Mouse (Mus musculus) G1E-ER4 (cell line): ENCODE data around the gene Mrgbp. TPM values are rescaled to one million over a fixed set of nuclear protein-coding genes. Genes with fewer than 3 reads are reported as not detected.

ENCODE experiments used
- GATA1 ChIP-seq: IDR thresholded peaks from one replicate; pipeline ENCODE4 v1.8.0; 2012; ENCODE audit warnings: low read length, inconsistent platforms
- polyA plus RNA-seq: library from polyadenylated mRNA; stranded (reverse); fragments of >175 nt; gene quantifications from 2 replicates; pipeline ENCODE4 v1.2.3, GENCODE M21; 2012

The Mrgbp gene
- polyA plus RNA-seq, 1 experiment, result 21.5 TPM

- no peak for TF ChIP-seq GATA1
Observed at GRCm38 (mm10) chr2:180576482-180576881, 4.6 kb upstream of the Mrgbp start.

DNA sequence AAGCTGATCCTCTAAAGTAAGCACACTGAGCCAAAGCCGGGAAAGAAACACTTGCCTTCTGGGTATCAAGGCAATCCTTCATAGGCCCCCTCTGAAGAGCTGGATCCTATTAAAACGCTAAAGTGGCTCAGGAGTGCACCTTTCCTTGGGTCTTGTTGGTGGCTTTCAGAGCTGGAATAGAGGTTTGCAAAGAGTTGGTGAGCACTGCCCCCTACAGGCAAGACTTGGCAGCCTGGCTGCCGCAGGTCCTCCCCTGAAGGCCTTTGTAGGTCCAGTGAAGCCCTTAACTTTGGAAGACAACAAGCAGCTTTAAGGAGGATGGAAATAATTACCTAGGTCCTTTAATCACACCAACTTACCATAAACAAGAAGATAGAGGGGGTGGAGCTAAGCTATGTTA lies 2.4 kb upstream of the Mrgbp start:
- no peak for TF ChIP-seq GATA1

GRCm38 (mm10) chr2:180582481-180583153 lies 1.5 kb downstream of the Mrgbp start:
- no peak for TF ChIP-seq GATA1

GRCm38 (mm10) chr2:180583154-180583507 lies 2.0 kb downstream of the Mrgbp start:
- TF ChIP-seq GATA1, result no peak

GRCm38 (mm10) chr2:180588736-180589122 lies 7.6 kb downstream of the Mrgbp start:
- TF ChIP-seq GATA1, result no peak

GRCm38 (mm10) chr2:180589123-180589831 lies 8.2 kb downstream of the Mrgbp start, which contains the start of gene Ogfr:
Gene Ogfr (plus strand): TSS chr2:180589245.
- no peak for TF ChIP-seq GATA1

DNA sequence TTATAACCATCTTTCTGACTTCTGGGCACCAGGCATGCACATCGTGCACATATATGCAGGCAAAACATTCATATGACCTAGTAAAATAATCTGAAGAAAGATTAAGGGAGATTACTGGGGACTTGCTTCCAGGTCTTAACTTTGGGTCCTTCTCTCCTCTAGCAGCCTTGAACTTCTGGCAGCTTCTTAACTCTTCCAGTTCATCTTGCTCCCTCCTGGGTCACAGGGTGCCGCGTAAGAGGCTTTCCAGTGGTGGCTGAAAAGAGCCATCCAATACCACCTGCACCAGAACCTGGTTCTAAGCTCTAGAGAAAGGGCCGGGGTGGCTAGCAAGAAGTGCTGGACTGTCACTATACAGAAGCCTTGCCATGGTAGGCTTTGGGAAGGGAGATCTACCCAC lies 16.4 kb downstream of the Mrgbp start, which contains the start of gene Col9a3:
Gene Col9a3 (plus strand): TSS at position 301 of the 400 bp plus-strand sequence.
- no peak for TF ChIP-seq GATA1

GRCm38 (mm10) chr2:180598157-180598705 lies 17.1 kb downstream of the Mrgbp start:
- no peak for TF ChIP-seq GATA1

GRCm38 (mm10) chr2:180600569-180601021 lies 19.5 kb downstream of the Mrgbp start:
- TF ChIP-seq GATA1, result no peak

GRCm38 (mm10) chr2:180604781-180605180 lies 23.7 kb downstream of the Mrgbp start:
- no peak for TF ChIP-seq GATA1

GRCm38 (mm10) chr2:180610283-180610682 lies 29.2 kb downstream of the Mrgbp start:
- no peak for TF ChIP-seq GATA1

DNA sequence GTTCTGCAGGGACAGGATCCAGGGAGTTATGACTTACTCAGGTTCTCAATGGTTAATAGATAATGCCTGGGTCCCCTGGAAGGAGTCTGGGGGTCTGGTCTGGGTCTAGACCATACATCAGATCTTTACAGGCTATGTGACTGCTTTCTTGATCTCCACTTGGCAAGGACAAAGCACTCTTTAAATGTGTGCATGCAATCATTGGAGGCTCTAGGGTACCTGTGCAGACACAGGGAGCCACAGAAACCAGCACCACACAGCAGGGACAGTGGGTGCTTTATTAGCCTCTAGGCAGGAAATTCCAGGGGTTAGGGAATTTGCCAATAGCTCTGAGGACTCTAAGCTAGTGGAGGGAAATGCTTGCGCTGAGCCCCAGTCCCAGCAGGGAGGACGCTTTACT lies 30.8 kb downstream of the Mrgbp start:
- TF ChIP-seq GATA1, result no peak

Other genes with a start within 250 kb of the Mrgbp start
- gene Gata5, start 246.6 kb upstream of the Mrgbp start, polyA plus RNA-seq, result not detected in 2 replicates
- not detected in 2 replicates for gene Slco4a1, start 125.1 kb upstream of the Mrgbp start, polyA plus RNA-seq
- gene Ntsr1, start 81.3 kb upstream of the Mrgbp start, polyA plus RNA-seq, result not detected in 2 replicates
- gene Ogfr, start 7.9 kb downstream of the Mrgbp start, polyA plus RNA-seq, result 142 and 171 TPM in 2 replicates
- 0.09 and 0.15 TPM in 2 replicates for gene Col9a3, start 16.5 kb downstream of the Mrgbp start, polyA plus RNA-seq
- not detected in 2 replicates for gene Tcfl5, start 61.4 kb downstream of the Mrgbp start, polyA plus RNA-seq
- gene Dido1, start 128.7 kb downstream of the Mrgbp start, polyA plus RNA-seq, result 25.6 and 29.7 TPM in 2 replicates
- gene Gid8, start 128.8 kb downstream of the Mrgbp start, polyA plus RNA-seq, result 43.3 and 62.1 TPM in 2 replicates
- gene Slc17a9, start 144.0 kb downstream of the Mrgbp start, polyA plus RNA-seq, result 0.65 and 0.70 TPM in 2 replicates
- not detected in 2 replicates for gene Bhlhe23, start 195.6 kb downstream of the Mrgbp start, polyA plus RNA-seq